Mouse (Mus musculus) ES-E14 (cell line): Measurements from ENCODE around the gene 4930432K21Rik. TPM values are rescaled to one million over a fixed set of nuclear protein-coding genes. Genes with fewer than 3 reads are reported as not detected.
A peak's percentile ranks its signal among the peaks of the same experiment; 100 is the strongest.

Experiments
- DNase-seq: peaks from one replicate; pipeline ENCODE4 v3.0.0-alpha.2; 2013; ENCODE audit warnings: low read depth, low spot score
- H3K27ac ChIP-seq: 2 replicates; pipeline ENCODE4 v1.5.1; 2012; ENCODE audit warnings: low read depth, mild to moderate bottlenecking, low read length, moderate library complexity, mixed read lengths; ENCODE audit not compliant: poor library complexity, insufficient read depth, severe bottlenecking
- H3K36me3 ChIP-seq: 2 replicates; pipeline ENCODE4 v1.6.1; 2012; ENCODE audit warnings: mild to moderate bottlenecking, low read length, moderate library complexity, mixed read lengths; ENCODE audit not compliant: control insufficient read depth, poor library complexity, insufficient read depth, severe bottlenecking
- H3K4me1 ChIP-seq, 2 experiments: fragments of 150-350 bp in 1 of 2; sonication (generic) in 1 of 2; 2 replicates each; pipeline ENCODE4 v1.6.1; 2012; ENCODE audit warnings: low read length in 2 of 2, mild to moderate bottlenecking in 1 of 2, mixed read lengths in 1 of 2; ENCODE audit not compliant: control insufficient read depth in 2 of 2, insufficient read depth in 2 of 2, poor library complexity in 1 of 2
- H3K4me3 ChIP-seq, 2 experiments: fragments of 150-350 bp in 1 of 2; sonication (generic) in 1 of 2; 2 replicates each; pipeline ENCODE4 v1.5.1; 2012; ENCODE audit warnings: low read length in 2 of 2, low read depth in 1 of 2, mild to moderate bottlenecking in 1 of 2, mixed read lengths in 1 of 2; ENCODE audit not compliant: insufficient read depth in 1 of 2, poor library complexity in 1 of 2, severe bottlenecking in 1 of 2
- H3K9ac ChIP-seq: 2 replicates; pipeline ENCODE4 v1.6.1; 2012; ENCODE audit warnings: low read depth, mild to moderate bottlenecking, low read length, mixed read lengths; ENCODE audit not compliant: poor library complexity, insufficient read depth, severe bottlenecking
- H3K9me3 ChIP-seq: fragments of 150-350 bp; sonication (generic); 2 replicates; pipeline ENCODE4 v1.6.1; 2012; ENCODE audit warnings: low read depth, mild to moderate bottlenecking, low read length; ENCODE audit not compliant: control insufficient read depth, insufficient read depth
- CHD2 ChIP-seq: IDR thresholded peaks from 2 replicates; pipeline ENCODE4 v1.6.1; 2014; ENCODE audit warnings: mild to moderate bottlenecking, low read depth, low read length, inconsistent platforms
- HCFC1 ChIP-seq: IDR thresholded peaks from 2 replicates; pipeline ENCODE4 v1.6.1; 2012; ENCODE audit warnings: low read length, inconsistent platforms, borderline replicate concordance; ENCODE audit not compliant: insufficient read depth
- MAFK ChIP-seq: IDR thresholded peaks from 2 replicates; pipeline ENCODE4 v1.6.1; 2014; ENCODE audit warnings: mild to moderate bottlenecking, low read depth, low read length, inconsistent platforms; ENCODE audit not compliant: insufficient read depth
- ZC3H11A ChIP-seq: IDR thresholded peaks from 2 replicates; pipeline ENCODE4 v1.6.1; 2012; ENCODE audit warnings: low read depth, mild to moderate bottlenecking, inconsistent platforms, low read length, borderline replicate concordance
- ZNF384 ChIP-seq: IDR thresholded peaks from 2 replicates; pipeline ENCODE4 v1.6.1; 2012; ENCODE audit warnings: low read depth, low read length, inconsistent platforms
- in situ Hi-C, 2 experiments: fragments of 600-800 bp; cut with MboI; formaldehyde crosslinking; loops; one replicate each; pipeline ENCODE4 v1.15.1; 2025; ENCODE audit warnings: low sequenced_read_pairs in 2 of 2, inconsistent platforms in 1 of 2; ENCODE audit not compliant: unreplicated experiment in 2 of 2
- total RNA-seq: library from RNA; depleted of rRNA; stranded (reverse); fragments of 300-350 nt; gene quantifications from 2 replicates; pipeline ENCODE4 v1.2.3, GENCODE M21; 2012

4930432K21Rik gene
- total RNA-seq, 1 experiment: 4.9 TPM

- no peak for DNase-seq
- TF ChIP-seq CHD2 (no peak), ZNF384 (no peak), HCFC1 (no peak), ZC3H11A (no peak), MAFK (no peak)
- Histone ChIP-seq H3K36me3 (peaks cover 29% of the 10 kb centered on the region), H3K4me1 (peaks cover 3 to 7% of the 10 kb centered on the region in 2 experiments; a peak in 2 of 4 replicates), H3K4me3 (no peak overlapping the region), H3K27ac (no peak overlapping the region), H3K9me3 (no peaks in the 10 kb centered on the region), H3K9ac (no peak overlapping the region)
- in situ Hi-C loops: no loop called here
Observed at GRCm38 (mm10) chr8:84144636-84145245, 3.1 kb upstream of the 4930432K21Rik start.

GRCm38 (mm10) chr8:84147324-84147766, 480 bp upstream of the 4930432K21Rik start:
- Histone ChIP-seq H3K9me3 (no peaks in the 10 kb centered on the region), H3K4me1 (peaks cover 3 to 12% of the 10 kb centered on the region in 2 experiments; a peak in 2 of 4 replicates), H3K4me3 (peak overlapping the region; percentile 70 to 77), H3K27ac (peak overlapping the region; percentile 19; the same call in 1 of the 2 replicates), H3K9ac (peak overlapping the region; percentile 72), H3K36me3 (peaks cover 14% of the 10 kb centered on the region; the same call in 1 of the 2 replicates)
- in situ Hi-C loops: no loop called here
- no peak for DNase-seq
- TF ChIP-seq MAFK (no peak), CHD2 (no peak), ZC3H11A (no peak), ZNF384 (no peak), HCFC1 (no peak)

GRCm38 (mm10) chr8:84148531-84148850, 666 bp downstream of the 4930432K21Rik start:
- Histone ChIP-seq H3K27ac (no peak overlapping the region; the same call in 1 of the 2 replicates), H3K4me1 (peaks cover 3 to 12% of the 10 kb centered on the region in 2 experiments; a peak in 2 of 4 replicates), H3K9me3 (no peaks in the 10 kb centered on the region), H3K4me3 (peak overlapping the region; percentile 5 to 44; a peak in 3 of 4 replicates), H3K9ac (peak overlapping the region; percentile 31; the same call in 1 of the 2 replicates), H3K36me3 (peaks cover 5% of the 10 kb centered on the region; the same call in 1 of the 2 replicates)
- DNase-seq: no peak
- in situ Hi-C loops: no loop called here
- TF ChIP-seq CHD2: no peak
- TF ChIP-seq MAFK: no peak
- TF ChIP-seq HCFC1: no peak
- no peak for TF ChIP-seq ZNF384

GRCm38 (mm10) chr8:84149181-84149580, 1.4 kb downstream of the 4930432K21Rik start:
- no peak overlapping the region for H3K4me3 ChIP-seq
- TF ChIP-seq ZNF384 (no peak), MAFK (no peak), HCFC1 (no peak), CHD2 (no peak), ZC3H11A (no peak)
- no peak overlapping the region for H3K9ac ChIP-seq
- peak; percentile 29 for DNase-seq
- in situ Hi-C loops: no loop called here
- H3K36me3 ChIP-seq: no peaks in the 10 kb centered on the region; the same call in 1 of the 2 replicates
- no peak overlapping the region for H3K27ac ChIP-seq
- peaks cover 3 to 12% of the 10 kb centered on the region in 2 experiments; a peak in 2 of 4 replicates for H3K4me1 ChIP-seq
- H3K9me3 ChIP-seq: no peaks in the 10 kb centered on the region
